Mouse (Mus musculus): ENCODE measurements at regions not wholly inside any gene's neighbourhood (a gene's known extent, or its start where the extent isn't known, plus 50 kb on each side); places are given as distances from the start of the nearest gene placed in this dataset.

DNA sequence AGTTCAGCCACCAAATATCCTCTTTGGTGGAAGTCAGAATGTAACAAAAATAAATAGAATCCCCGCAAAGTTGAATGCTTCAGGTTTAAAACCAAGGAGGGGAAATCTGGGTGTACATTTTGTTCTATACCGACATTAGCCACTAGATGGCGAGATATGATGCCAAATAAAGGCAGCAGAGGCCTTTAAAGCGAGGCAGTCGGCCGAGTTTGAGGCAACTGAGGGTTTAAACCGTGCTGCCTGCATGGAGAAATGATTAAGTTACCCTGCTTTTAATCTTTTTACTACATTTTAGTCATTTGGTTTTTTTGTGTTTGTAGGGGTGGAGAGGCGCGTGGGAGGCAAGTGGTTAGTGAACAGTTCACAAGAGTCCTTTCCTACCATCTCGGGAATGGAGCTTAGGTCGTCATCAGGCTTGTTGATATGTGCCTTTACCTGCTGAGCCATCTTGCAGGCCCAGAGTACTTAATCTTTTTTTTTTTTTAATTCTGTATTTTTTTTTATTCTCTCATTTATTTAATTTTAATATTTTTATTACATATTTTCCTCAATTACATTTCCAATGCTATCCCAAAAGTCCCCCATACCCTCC is 2828.7 kb downstream of the 9330182O14Rik start:
- no peaks in the 10 kb centered on the region for H3K36me3 ChIP-seq (replicated peaks; ENCODE audit: control insufficient read depth, insufficient read depth)
- no peak overlapping the region for H3K9ac ChIP-seq
- 21% methylated on average over 11 of the region's 11 CpGs for WGBS
- no peak overlapping the region for H3K27ac ChIP-seq
- DNase-seq (ENCODE audit: low spot score): peak; percentile 93
- no peaks in the 10 kb centered on the region for H3K9me3 ChIP-seq (ENCODE audit: control insufficient read depth, low read length)
- H3K4me2 ChIP-seq (replicated peaks): no peak overlapping the region; the same call in 1 of the 2 replicates
- peak; percentile 84 for ATAC-seq (ENCODE audit: low FRiP score)
- no peaks in the 10 kb centered on the region for H3K4me1 ChIP-seq (replicated peaks; ENCODE audit: control insufficient read depth, insufficient read depth, low read length)
- no peak overlapping the region for H3K4me3 ChIP-seq (replicated peaks; ENCODE audit: low read length)
- no peaks in the 10 kb centered on the region for H3K27me3 ChIP-seq (ENCODE audit: control insufficient read depth, insufficient read depth, low read length)

DNA sequence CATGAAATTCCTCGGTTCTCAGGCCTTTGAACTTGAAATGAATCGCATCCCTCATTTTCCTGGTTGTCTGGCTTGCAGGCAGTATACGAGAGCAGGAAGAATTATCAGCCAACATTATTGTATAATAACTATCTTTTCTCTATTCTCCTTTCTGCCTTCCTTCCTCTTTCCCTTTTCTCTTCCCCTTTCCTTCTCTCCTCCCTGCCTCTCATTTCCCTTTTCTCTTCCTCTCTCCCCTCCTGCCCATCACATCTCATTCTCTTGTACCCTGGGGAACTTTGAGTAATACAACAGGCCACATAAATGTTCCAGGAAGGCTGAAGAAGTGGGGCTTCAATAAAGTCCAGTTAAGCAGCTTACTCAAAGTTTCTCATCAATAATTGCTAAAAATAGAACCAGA is 2831.1 kb downstream of the 9330182O14Rik start:
- no peaks in the 10 kb centered on the region for H3K36me3 ChIP-seq (replicated peaks; ENCODE audit: control insufficient read depth, insufficient read depth)
- no peaks in the 10 kb centered on the region for H3K27me3 ChIP-seq (ENCODE audit: control insufficient read depth, insufficient read depth, low read length)
- no peaks in the 10 kb centered on the region for H3K4me1 ChIP-seq (replicated peaks; ENCODE audit: control insufficient read depth, insufficient read depth, low read length)
- ATAC-seq (ENCODE audit: low FRiP score): no peak
- no peak overlapping the region for H3K9ac ChIP-seq
- H3K9me3 ChIP-seq (ENCODE audit: control insufficient read depth, low read length): no peaks in the 10 kb centered on the region
- H3K4me2 ChIP-seq (replicated peaks): no peak overlapping the region
- 78% methylated on average over 3 of the region's 3 CpGs for WGBS
- no peak overlapping the region for H3K27ac ChIP-seq
- no peak overlapping the region for H3K4me3 ChIP-seq (replicated peaks; ENCODE audit: low read length)
- DNase-seq (ENCODE audit: low spot score): no peak

Measured in hindbrain, embryonic 14.5 days (tissue).